Mouse (Mus musculus): ENCODE results near the gene Prkcq. TPM values are rescaled to one million over a fixed set of nuclear protein-coding genes. Genes with fewer than 3 reads are reported as not detected.

Prkcq gene
- polyA plus RNA-seq, 1 experiment from 2014 or later = 0.88 TPM

DNA sequence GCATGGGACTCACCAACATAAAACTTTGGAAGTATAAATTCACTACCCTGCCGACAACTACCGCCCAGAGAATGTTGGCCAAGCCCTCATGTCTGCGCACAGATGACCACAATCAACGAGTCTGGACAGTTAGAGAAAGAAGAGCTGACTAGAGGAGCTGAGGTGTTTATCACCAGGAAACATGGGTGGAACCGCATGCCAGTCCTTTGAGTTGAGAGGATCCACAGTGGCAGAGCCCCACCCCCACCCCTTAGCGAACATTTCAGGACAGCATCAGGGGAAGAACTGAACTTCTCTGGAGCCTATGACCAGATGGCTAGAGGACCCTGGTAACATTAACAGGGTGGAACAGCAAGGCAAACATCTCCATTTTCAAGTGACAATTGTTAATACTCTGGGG is 37.4 kb downstream of the Prkcq start:
- Histone ChIP-seq H3K36me3 (ENCODE audit: control insufficient read depth, insufficient read depth, low read length) (no peaks in the 10 kb centered on the region), H3K4me3 (ENCODE audit: control insufficient read depth in 1 of 2, insufficient read depth in 1 of 2, low read depth in 1 of 2, low read length in 2 of 2) (no peak overlapping the region), H3K9me3 (ENCODE audit: control insufficient read depth, low read length) (no peaks in the 10 kb centered on the region), H3K27ac (replicated peaks in 1 of 2; ENCODE audit: control insufficient read depth in 1 of 2, insufficient read depth in 1 of 2, low read depth in 2 of 2, low read length in 2 of 2) (no peak overlapping the region), H3K9ac (ENCODE audit: low read length) (no peak overlapping the region), H3K4me2 (ENCODE audit: low read length) (no peak overlapping the region), H3K4me1 (ENCODE audit: control insufficient read depth in 2 of 2, insufficient read depth in 2 of 2, low read length in 2 of 2) (no peaks in the 10 kb centered on the region), H3K27me3 (ENCODE audit: control insufficient read depth, insufficient read depth, low read length) (no peaks in the 10 kb centered on the region)
- 51% methylated on average over 6 of the region's 6 CpGs for WGBS
- no peak for ATAC-seq (ENCODE audit: insufficient number of reproducible peaks, insufficient read depth, low FRiP score, low read depth)

GRCm38 (mm10) chr2:11210241-11210916 is 38.5 kb downstream of the Prkcq start:
- H3K36me3 ChIP-seq (ENCODE audit: control insufficient read depth, insufficient read depth, low read length) = no peaks in the 10 kb centered on the region
- no peak overlapping the region for H3K4me2 ChIP-seq (ENCODE audit: low read length)
- ATAC-seq (ENCODE audit: insufficient number of reproducible peaks, insufficient read depth, low FRiP score, low read depth) = no peak
- WGBS = 53% methylated on average over 8 of the region's 8 CpGs
- H3K9ac ChIP-seq (ENCODE audit: low read length) = no peak overlapping the region
- H3K4me1 ChIP-seq (ENCODE audit: control insufficient read depth in 2 of 2, insufficient read depth in 2 of 2, low read length in 2 of 2) = no peaks in the 10 kb centered on the region
- H3K27me3 ChIP-seq (ENCODE audit: control insufficient read depth, insufficient read depth, low read length) = no peaks in the 10 kb centered on the region
- H3K27ac ChIP-seq (replicated peaks in 1 of 2; ENCODE audit: control insufficient read depth in 1 of 2, insufficient read depth in 1 of 2, low read depth in 2 of 2, low read length in 2 of 2) = no peak overlapping the region
- H3K4me3 ChIP-seq (ENCODE audit: control insufficient read depth in 1 of 2, insufficient read depth in 1 of 2, low read depth in 1 of 2, low read length in 2 of 2) = no peak overlapping the region
- H3K9me3 ChIP-seq (ENCODE audit: control insufficient read depth, low read length) = no peaks in the 10 kb centered on the region

DNA sequence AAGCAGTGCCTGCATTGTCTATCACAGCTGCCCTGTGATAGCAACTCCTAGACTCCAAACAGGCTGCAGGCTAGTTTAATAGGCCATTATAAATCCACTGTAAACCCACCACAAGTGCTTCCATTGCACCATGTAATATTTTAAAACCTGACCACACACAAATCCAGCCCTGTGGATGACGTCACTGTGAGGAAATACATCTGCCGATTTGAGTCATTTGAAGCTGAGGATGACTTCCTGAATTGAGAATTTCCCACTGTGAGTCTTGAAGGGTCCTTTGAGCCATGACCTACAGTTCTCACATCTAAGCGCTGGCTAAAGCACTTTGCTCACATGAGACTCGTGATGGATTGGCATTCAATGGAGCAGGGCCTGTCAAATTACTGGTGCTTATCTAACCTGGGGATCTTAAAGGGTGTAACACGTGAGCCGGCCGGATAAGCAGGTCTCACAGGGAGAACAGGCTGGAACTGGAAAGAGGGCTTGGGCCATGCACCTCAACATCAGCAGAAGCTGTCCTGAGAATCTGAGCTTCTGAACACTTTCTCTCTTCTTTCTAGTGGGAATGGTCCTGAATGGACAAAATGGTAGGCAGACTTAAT is 40.2 kb downstream of the Prkcq start:
- H3K9ac ChIP-seq (ENCODE audit: low read length) = no peak overlapping the region
- no peaks in the 10 kb centered on the region for H3K36me3 ChIP-seq (ENCODE audit: control insufficient read depth, insufficient read depth, low read length)
- no peak overlapping the region for H3K4me3 ChIP-seq (ENCODE audit: control insufficient read depth in 1 of 2, insufficient read depth in 1 of 2, low read depth in 1 of 2, low read length in 2 of 2)
- no peaks in the 10 kb centered on the region for H3K4me1 ChIP-seq (ENCODE audit: control insufficient read depth in 2 of 2, insufficient read depth in 2 of 2, low read length in 2 of 2)
- no peaks in the 10 kb centered on the region for H3K27me3 ChIP-seq (ENCODE audit: control insufficient read depth, insufficient read depth, low read length)
- no peak overlapping the region for H3K4me2 ChIP-seq (ENCODE audit: low read length)
- no peak overlapping the region for H3K27ac ChIP-seq (replicated peaks in 1 of 2; ENCODE audit: control insufficient read depth in 1 of 2, insufficient read depth in 1 of 2, low read depth in 2 of 2, low read length in 2 of 2)
- 60% methylated on average over 7 of the region's 7 CpGs for WGBS
- no peak for ATAC-seq (ENCODE audit: insufficient number of reproducible peaks, insufficient read depth, low FRiP score, low read depth)
- H3K9me3 ChIP-seq (ENCODE audit: control insufficient read depth, low read length) = no peaks in the 10 kb centered on the region

- Histone ChIP-seq H3K4me3 (ENCODE audit: control insufficient read depth in 1 of 2, insufficient read depth in 1 of 2, low read depth in 1 of 2, low read length in 2 of 2) (no peak overlapping the region), H3K36me3 (ENCODE audit: control insufficient read depth, insufficient read depth, low read length) (no peaks in the 10 kb centered on the region), H3K4me1 (ENCODE audit: control insufficient read depth in 2 of 2, insufficient read depth in 2 of 2, low read length in 2 of 2) (no peaks in the 10 kb centered on the region), H3K27ac (replicated peaks in 1 of 2; ENCODE audit: control insufficient read depth in 1 of 2, insufficient read depth in 1 of 2, low read depth in 2 of 2, low read length in 2 of 2) (no peak overlapping the region), H3K27me3 (ENCODE audit: control insufficient read depth, insufficient read depth, low read length) (no peaks in the 10 kb centered on the region), H3K9me3 (ENCODE audit: control insufficient read depth, low read length) (no peaks in the 10 kb centered on the region), H3K9ac (ENCODE audit: low read length) (no peak overlapping the region), H3K4me2 (ENCODE audit: low read length) (no peak overlapping the region)
- WGBS = 66% methylated on average over 4 of the region's 4 CpGs
- ATAC-seq (ENCODE audit: insufficient number of reproducible peaks, insufficient read depth, low FRiP score, low read depth) = no peak
Measured at GRCm38 (mm10) chr2:11216421-11216820, 44.5 kb downstream of the Prkcq start.

GRCm38 (mm10) chr2:11216847-11217246 is 44.9 kb downstream of the Prkcq start:
- ATAC-seq (ENCODE audit: insufficient number of reproducible peaks, insufficient read depth, low FRiP score, low read depth) = no peak
- H3K36me3 ChIP-seq (ENCODE audit: control insufficient read depth, insufficient read depth, low read length) = no peaks in the 10 kb centered on the region
- 63% methylated on average over 5 of the region's 5 CpGs for WGBS
- H3K27ac ChIP-seq (replicated peaks in 1 of 2; ENCODE audit: control insufficient read depth in 1 of 2, insufficient read depth in 1 of 2, low read depth in 2 of 2, low read length in 2 of 2) = no peak overlapping the region
- no peak overlapping the region for H3K4me2 ChIP-seq (ENCODE audit: low read length)
- H3K9ac ChIP-seq (ENCODE audit: low read length) = no peak overlapping the region
- H3K9me3 ChIP-seq (ENCODE audit: control insufficient read depth, low read length) = no peaks in the 10 kb centered on the region
- H3K4me1 ChIP-seq (ENCODE audit: control insufficient read depth in 2 of 2, insufficient read depth in 2 of 2, low read length in 2 of 2) = no peaks in the 10 kb centered on the region
- no peaks in the 10 kb centered on the region for H3K27me3 ChIP-seq (ENCODE audit: control insufficient read depth, insufficient read depth, low read length)
- no peak overlapping the region for H3K4me3 ChIP-seq (ENCODE audit: control insufficient read depth in 1 of 2, insufficient read depth in 1 of 2, low read depth in 1 of 2, low read length in 2 of 2)

DNA sequence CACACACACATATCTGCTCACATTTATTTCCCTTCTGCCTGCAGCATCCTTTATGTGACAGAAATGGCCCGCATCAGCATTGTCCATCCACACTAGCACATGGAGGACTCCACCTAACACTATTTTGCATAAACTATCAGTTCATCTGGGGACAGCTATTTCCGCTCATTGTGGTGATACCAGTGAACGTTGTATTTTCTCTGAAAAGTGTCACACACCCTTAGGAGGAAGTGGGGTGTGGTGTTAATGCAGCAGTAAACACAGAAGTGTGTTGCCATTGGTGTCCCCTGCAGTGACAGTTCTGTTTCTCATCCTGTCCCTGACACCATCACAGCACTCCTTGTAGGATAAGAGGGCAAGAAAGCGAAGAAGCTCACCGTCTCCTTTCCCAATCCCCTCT is 46.2 kb downstream of the Prkcq start:
- WGBS = 60% methylated on average over 5 of the region's 5 CpGs
- no peak overlapping the region for H3K4me3 ChIP-seq (ENCODE audit: control insufficient read depth in 1 of 2, insufficient read depth in 1 of 2, low read depth in 1 of 2, low read length in 2 of 2)
- no peaks in the 10 kb centered on the region for H3K9me3 ChIP-seq (ENCODE audit: control insufficient read depth, low read length)
- no peaks in the 10 kb centered on the region for H3K4me1 ChIP-seq (ENCODE audit: control insufficient read depth in 2 of 2, insufficient read depth in 2 of 2, low read length in 2 of 2)
- no peak overlapping the region for H3K27ac ChIP-seq (replicated peaks in 1 of 2; ENCODE audit: control insufficient read depth in 1 of 2, insufficient read depth in 1 of 2, low read depth in 2 of 2, low read length in 2 of 2)
- H3K9ac ChIP-seq (ENCODE audit: low read length) = no peak overlapping the region
- H3K36me3 ChIP-seq (ENCODE audit: control insufficient read depth, insufficient read depth, low read length) = no peaks in the 10 kb centered on the region
- no peak overlapping the region for H3K4me2 ChIP-seq (ENCODE audit: low read length)
- H3K27me3 ChIP-seq (ENCODE audit: control insufficient read depth, insufficient read depth, low read length) = no peaks in the 10 kb centered on the region
- ATAC-seq (ENCODE audit: insufficient number of reproducible peaks, insufficient read depth, low FRiP score, low read depth) = no peak

DNA sequence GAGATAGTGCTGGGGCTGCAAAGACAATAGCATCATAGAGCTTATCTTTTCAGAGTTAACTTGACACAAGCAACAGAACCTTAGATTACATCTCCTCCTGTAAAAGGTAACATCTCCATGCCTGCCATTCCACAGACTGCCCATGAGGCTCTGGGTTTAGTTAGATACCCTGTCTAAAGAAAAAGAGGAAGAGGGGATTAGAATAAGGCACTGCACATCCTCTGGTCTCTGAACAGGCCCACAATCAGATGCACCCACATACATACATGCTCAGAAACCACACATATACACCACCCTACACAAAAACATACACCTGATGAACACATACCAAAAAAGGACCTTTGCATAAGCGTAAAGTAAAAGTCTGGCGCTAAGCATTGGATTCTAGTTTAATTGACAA is 47.4 kb downstream of the Prkcq start:
- ATAC-seq (ENCODE audit: insufficient number of reproducible peaks, insufficient read depth, low FRiP score, low read depth) = no peak
- Histone ChIP-seq H3K4me1 (ENCODE audit: control insufficient read depth in 2 of 2, insufficient read depth in 2 of 2, low read length in 2 of 2) (no peaks in the 10 kb centered on the region), H3K4me3 (ENCODE audit: control insufficient read depth in 1 of 2, insufficient read depth in 1 of 2, low read depth in 1 of 2, low read length in 2 of 2) (no peak overlapping the region), H3K27ac (replicated peaks in 1 of 2; ENCODE audit: control insufficient read depth in 1 of 2, insufficient read depth in 1 of 2, low read depth in 2 of 2, low read length in 2 of 2) (no peak overlapping the region), H3K36me3 (ENCODE audit: control insufficient read depth, insufficient read depth, low read length) (no peaks in the 10 kb centered on the region), H3K27me3 (ENCODE audit: control insufficient read depth, insufficient read depth, low read length) (no peaks in the 10 kb centered on the region), H3K4me2 (ENCODE audit: low read length) (no peak overlapping the region), H3K9me3 (ENCODE audit: control insufficient read depth, low read length) (no peaks in the 10 kb centered on the region), H3K9ac (ENCODE audit: low read length) (no peak overlapping the region)
- 93% methylated on average over 2 of the region's 2 CpGs for WGBS

All from heart, embryonic 14.5 days (tissue).